Mouse (Mus musculus) spleen, postnatal 0 days (tissue): ENCODE data around the gene Sesn2. TPM values are rescaled to one million over a fixed set of nuclear protein-coding genes. Genes with fewer than 3 reads are reported as not detected.

Source experiments
- polyA plus RNA-seq: library from polyadenylated mRNA; unstranded; fragments of >200 nt; fragmentation: Nextera tagmentation; extraction: Ambion mirVana; gene quantifications from 2 replicates; pipeline ENCODE4 v1.2.1, GENCODE M21; 2015

Gene Sesn2
- polyA plus RNA-seq: 7.0 and 9.7 TPM in 2 replicates

DNA sequence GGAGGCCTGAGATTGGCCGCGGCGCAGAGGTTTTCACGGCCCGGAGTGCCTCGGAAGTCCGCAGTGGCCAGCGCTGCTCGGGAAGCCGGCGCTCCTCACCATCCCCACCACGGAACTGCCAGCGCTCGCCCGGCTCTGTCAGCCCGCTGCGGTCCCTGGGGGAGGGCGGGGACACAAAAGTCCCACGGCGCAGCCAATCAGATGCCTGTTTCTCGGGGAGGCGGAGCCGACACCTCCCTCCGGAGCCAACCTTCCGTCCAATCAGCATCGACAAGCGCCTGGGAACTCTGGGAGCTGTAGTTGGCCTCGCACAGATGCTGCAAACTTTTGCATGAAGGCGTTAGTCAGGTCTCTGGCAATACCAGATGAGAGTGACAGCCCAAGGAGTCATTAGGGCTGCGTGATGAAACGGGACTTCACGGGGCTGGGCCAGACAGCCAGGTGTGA, at the start of gene Sesn2:
Gene Sesn2 (minus strand): TSS at position 150 of the 447 bp plus-strand sequence.

DNA sequence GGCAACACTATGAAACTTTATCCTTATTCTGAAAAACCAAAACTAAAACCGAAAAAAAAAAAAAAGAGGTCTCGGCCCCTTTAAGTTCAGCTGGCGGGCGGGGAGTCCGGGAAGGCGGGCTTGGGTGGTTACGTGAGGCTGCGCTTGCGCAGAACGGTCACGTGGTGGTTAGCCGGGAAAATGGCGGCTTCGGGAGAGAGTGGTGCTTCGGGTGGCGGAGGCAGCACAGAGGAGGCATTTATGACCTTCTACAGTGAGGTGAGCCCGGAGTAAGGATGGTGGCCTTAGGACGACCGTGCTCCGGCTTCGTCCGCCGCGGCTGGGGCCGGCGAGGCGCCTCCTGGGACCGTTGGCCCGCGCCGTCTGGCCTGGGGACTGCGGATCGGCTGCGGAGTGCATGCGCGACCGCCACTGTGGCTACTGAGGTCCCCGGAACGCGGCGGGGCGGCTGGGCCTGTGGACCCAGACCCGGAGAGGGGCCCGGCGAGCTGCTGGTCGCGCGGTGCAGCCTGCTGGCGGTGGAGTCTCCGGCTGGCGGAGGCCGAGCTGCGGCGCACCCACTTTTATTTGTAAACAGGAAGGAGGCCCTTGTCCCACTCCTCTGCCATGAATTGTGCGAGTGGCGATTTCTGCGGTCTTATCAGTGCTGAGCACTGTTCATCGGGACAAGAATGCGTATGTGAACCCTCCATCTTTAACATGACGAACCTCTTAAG, 25.3 kb upstream of the Sesn2 start, which contains the start of gene Dnajc8:
Gene Dnajc8 (plus strand): TSS at position 145 of the 716 bp plus-strand sequence.

DNA sequence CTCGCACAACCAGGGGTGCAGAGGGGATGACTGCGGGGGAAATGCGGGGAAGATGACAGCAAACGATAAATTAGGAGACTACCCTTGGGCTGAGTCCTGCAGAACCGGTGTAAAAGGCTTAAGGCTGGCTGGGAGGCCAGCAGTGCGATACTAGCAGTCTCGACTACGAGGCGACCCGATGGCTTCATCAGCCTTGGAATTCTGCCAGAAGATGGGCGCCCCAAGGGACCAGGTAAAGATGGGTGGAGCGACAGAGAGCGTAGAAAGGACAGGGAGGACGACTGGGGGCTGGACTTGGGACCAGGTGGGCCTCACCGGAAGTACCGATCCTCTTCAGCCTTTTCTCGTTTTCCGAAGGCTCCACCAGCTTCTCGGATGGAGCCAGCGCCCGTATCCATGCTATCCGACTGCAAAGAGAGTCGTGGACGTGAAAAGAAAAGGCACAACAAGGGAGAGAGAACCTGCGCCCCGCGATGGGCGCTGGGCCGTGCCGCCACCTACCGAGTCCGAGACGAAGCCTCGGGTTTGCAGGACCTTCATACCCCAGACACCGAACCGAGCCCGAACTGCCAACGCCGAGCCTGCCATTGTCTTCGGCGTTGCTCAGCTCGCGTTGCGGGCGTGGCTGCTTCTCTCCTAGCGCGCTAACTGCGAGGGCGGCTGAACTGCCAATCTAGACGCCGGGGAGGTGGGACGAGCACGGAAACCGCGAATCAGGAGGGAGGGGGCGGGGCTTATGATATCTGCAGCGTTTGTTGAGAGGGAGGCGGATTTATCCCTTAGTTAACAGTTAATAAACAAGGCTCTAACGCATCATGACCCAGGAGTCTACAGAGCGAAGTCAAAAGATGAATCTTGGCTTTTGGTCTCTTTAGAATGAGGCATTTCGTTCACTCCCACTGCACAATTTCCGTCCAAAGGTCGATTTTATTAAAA, 22.9 kb upstream of the Sesn2 start, which contains the start of gene Atpif1:
Gene Atpif1 (minus strand): TSS at position 679 of the 936 bp plus-strand sequence.

DNA sequence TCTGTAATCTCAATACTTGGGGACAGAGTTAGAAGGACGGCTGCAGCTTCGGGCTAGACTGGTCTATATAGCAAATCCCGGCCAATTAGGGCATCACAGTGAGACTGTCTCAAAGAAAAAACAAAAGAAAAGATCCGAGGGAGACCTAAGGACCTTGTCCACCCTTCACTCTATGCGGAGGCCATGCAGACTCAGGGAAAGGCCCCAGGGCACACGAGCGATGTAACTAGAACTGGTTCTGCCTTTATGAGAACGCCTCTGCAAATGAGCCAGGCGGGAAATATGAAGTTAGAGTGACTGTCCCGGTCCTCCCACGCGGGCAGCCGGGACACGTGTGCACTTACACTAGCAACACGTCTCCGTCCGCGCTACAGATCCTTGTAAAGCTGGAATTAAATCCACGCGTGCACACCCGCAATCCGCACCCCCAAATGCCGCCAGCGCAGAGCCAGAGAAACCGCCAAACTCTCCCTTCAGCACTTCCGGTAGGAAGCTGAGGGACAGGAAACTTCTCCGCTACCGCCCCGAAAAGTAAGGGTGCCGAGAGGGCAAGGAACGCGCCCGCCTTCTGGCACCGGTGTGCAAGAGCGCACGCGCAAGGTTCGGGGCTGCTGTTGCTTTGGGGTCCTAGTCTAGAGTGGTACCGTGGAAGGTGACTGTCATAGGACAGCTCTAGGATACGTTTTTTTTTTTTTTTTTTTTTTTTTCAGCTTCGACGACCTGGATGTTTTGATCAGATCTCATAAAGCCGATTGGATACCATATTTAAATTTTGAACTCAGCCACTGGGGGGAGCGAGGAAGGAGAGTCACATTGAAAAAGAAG, 46.7 kb downstream of the Sesn2 start, which contains the start of gene Med18:
Gene Med18 (minus strand): TSS at position 492 of the 825 bp plus-strand sequence.

Other genes with a start within 250 kb of the Sesn2 start
- gene Gmeb1, start 248.9 kb downstream of the Sesn2 start, polyA plus RNA-seq: 17.7 and 18.4 TPM in 2 replicates
- 54.8 and 59.1 TPM in 2 replicates for gene Taf12, start 236.1 kb downstream of the Sesn2 start, polyA plus RNA-seq
- gene Rab42, start 207.1 kb downstream of the Sesn2 start, polyA plus RNA-seq: 1.8 and 2.1 TPM in 2 replicates
- 42.4 and 44.6 TPM in 2 replicates for gene Trnau1ap, start 181.0 kb downstream of the Sesn2 start, polyA plus RNA-seq
- gene Rcc1, start 156.9 kb downstream of the Sesn2 start, polyA plus RNA-seq: 69.5 and 69.8 TPM in 2 replicates
- 11.8 and 13.4 TPM in 2 replicates for gene Phactr4, start 88.0 kb downstream of the Sesn2 start, polyA plus RNA-seq
- gene Med18, start 46.6 kb downstream of the Sesn2 start, polyA plus RNA-seq: 19.8 and 22.6 TPM in 2 replicates
- gene Atpif1, start 23.2 kb upstream of the Sesn2 start, polyA plus RNA-seq: 1,940 and 2,281 TPM in 2 replicates
- 167 and 176 TPM in 2 replicates for gene Dnajc8, start 25.0 kb upstream of the Sesn2 start, polyA plus RNA-seq
- 4.8 and 6.3 TPM in 2 replicates for gene Ptafr, start 53.6 kb upstream of the Sesn2 start, polyA plus RNA-seq
- 10.1 and 10.3 TPM in 2 replicates for gene Eya3, start 128.5 kb upstream of the Sesn2 start, polyA plus RNA-seq
- gene Xkr8, start 222.0 kb upstream of the Sesn2 start, polyA plus RNA-seq: 2.6 and 3.9 TPM in 2 replicates
- 0.75 and 1.0 TPM in 2 replicates for gene Smpdl3b, start 246.8 kb upstream of the Sesn2 start, polyA plus RNA-seq